Comparison of ENCODE assay signal across 7 mouse cellular contexts in genomic region chr12:84995112-84995761, GRCm38 (mm10). TPM values are rescaled to one million over a fixed set of nuclear protein-coding genes. Genes with fewer than 3 reads are reported as not detected.
DNase-seq lines count a peak whose midpoint lies in the region; ATAC-seq and TF ChIP-seq lines count a peak whose summit lies in the region.

No protein-coding gene starts in this region.

- no peak for TF ChIP-seq POLR2A in myocyte (IDR thresholded peaks at IDR 0.05; ENCODE audit: insufficient read length, low read depth)

- no peak for ATAC-seq in embryonic facial prominence, embryonic 15.5 days (ENCODE audit: insufficient number of reproducible peaks, low FRiP score, low TSS enrichment, low read depth)
- ATAC-seq in hindbrain, embryonic 15.5 days (ENCODE audit: low FRiP score, low read depth), result no peak

- no peaks in the 10 kb centered on the region for H3K27me3 ChIP-seq in embryonic facial prominence, embryonic 15.5 days
- no peaks in the 10 kb centered on the region for H3K27me3 ChIP-seq in hindbrain, embryonic 15.5 days
- H3K27me3 ChIP-seq in myocyte (ENCODE audit: control insufficient read depth, insufficient read depth, insufficient read length), result no peaks in the 10 kb centered on the region

- TF ChIP-seq CTCF in left cerebral cortex, adult 2 months (IDR thresholded peaks at IDR 0.05), result no peak

- H3K9me3 ChIP-seq in embryonic facial prominence, embryonic 15.5 days (replicated peaks), result no peaks in the 10 kb centered on the region
- H3K9me3 ChIP-seq in hindbrain, embryonic 15.5 days, result no peaks in the 10 kb centered on the region

- peak overlapping the region; percentile 47; the same call in 1 of the 2 replicates for H3K27ac ChIP-seq in left cerebral cortex, adult 2 months
- H3K27ac ChIP-seq in embryonic facial prominence, embryonic 15.5 days (replicated peaks), result no peak overlapping the region
- no peak overlapping the region for H3K27ac ChIP-seq in hindbrain, embryonic 15.5 days (replicated peaks)

- H3K9ac ChIP-seq in embryonic facial prominence, embryonic 15.5 days, result no peak overlapping the region
- peak overlapping the region; percentile 29; the same call in 1 of the 2 replicates for H3K9ac ChIP-seq in hindbrain, embryonic 15.5 days

- peaks cover 19% of the 10 kb centered on the region for H3K4me1 ChIP-seq in embryonic facial prominence, embryonic 15.5 days
- H3K4me1 ChIP-seq in hindbrain, embryonic 15.5 days (replicated peaks), result peaks cover 24% of the 10 kb centered on the region

- peak overlapping the region; percentile 100 for H3K4me3 ChIP-seq in left cerebral cortex, adult 2 months
- H3K4me3 ChIP-seq in embryonic facial prominence, embryonic 15.5 days (replicated peaks), result peak overlapping the region; percentile 97; the same call in 1 of the 2 replicates
- H3K4me3 ChIP-seq in hindbrain, embryonic 15.5 days, result peak overlapping the region; percentile 98
- H3K4me3 ChIP-seq in myocyte, result peak overlapping the region; percentile 76

- no peaks in the 10 kb centered on the region for H3K36me3 ChIP-seq in embryonic facial prominence, embryonic 15.5 days
- no peaks in the 10 kb centered on the region for H3K36me3 ChIP-seq in hindbrain, embryonic 15.5 days
- no peaks in the 10 kb centered on the region for H3K36me3 ChIP-seq in myocyte (ENCODE audit: control insufficient read depth, insufficient read depth)

- no peak for DNase-seq in left cerebral cortex, adult 2 months (ENCODE audit: extremely low spot score in 1 of 2, low spot score in 2 of 2)
- DNase-seq in left cerebral cortex, adult 9 months (ENCODE audit: low spot score in 2 of 2), result no peak
- DNase-seq in spleen, postnatal 4 days (ENCODE audit: low spot score in 2 of 2), result no peak
- no peak for DNase-seq in kidney, postnatal 36 days

- intact Hi-C loops in left cerebral cortex, adult 2 months (cut with DNase I), result no loop called here

- H3K4me2 ChIP-seq in embryonic facial prominence, embryonic 15.5 days (replicated peaks), result peak overlapping the region; percentile 83
- H3K4me2 ChIP-seq in hindbrain, embryonic 15.5 days, result peak overlapping the region; percentile 94
- H3K4me2 ChIP-seq in myocyte (ENCODE audit: low read depth), result peak overlapping the region; percentile 91

- peaks cover 38% of the 10 kb centered on the region for H3K79me2 ChIP-seq in myocyte (ENCODE audit: control insufficient read depth, insufficient read depth)

- no peak overlapping the region for H3ac ChIP-seq in myocyte (ENCODE audit: control insufficient read depth, insufficient read length)

- 94% methylated on average over 9 of the region's 9 CpGs for WGBS in embryonic facial prominence, embryonic 15.5 days
- WGBS in hindbrain, embryonic 15.5 days, result 93% methylated on average over 9 of the region's 9 CpGs

TF ChIP-seq in myocyte, 11 proteins besides CTCF, POLR2A, EP300 and RAD21:
- no peak for TF ChIP-seq TCF12 (IDR thresholded peaks at IDR 0.05; ENCODE audit: insufficient read depth, poor library complexity, severe bottlenecking)
- TF ChIP-seq MAX (IDR thresholded peaks at IDR 0.05; ENCODE audit: low read depth), result no peak
- no peak for TF ChIP-seq CEBPB (IDR thresholded peaks at IDR 0.05; ENCODE audit: insufficient read depth, poor library complexity, severe bottlenecking)
- no peak for TF ChIP-seq USF1 (IDR thresholded peaks at IDR 0.05; ENCODE audit: low read depth)

RNA-seq across cellular contexts. Expression of gene Ylpm1, which starts 0.9 kb away (rescaled TPM):
- 100 to 1,000 TPM; 124 to 126 TPM for total RNA-seq in left cerebral cortex, adult 2 months (2021)
- polyA plus RNA-seq in embryonic facial prominence, embryonic 15.5 days (2015; fragmentation: Nextera tagmentation; extraction: Ambion mirVana), result 29.2 and 30.5 TPM in 2 replicates
- 29.2 and 32.2 TPM in 2 replicates for polyA plus RNA-seq in hindbrain, embryonic 15.5 days (2015; fragmentation: Nextera tagmentation; extraction: Ambion mirVana)
- 21.0 TPM for polyA plus RNA-seq in myocyte (2012; fragmentation: generic; extraction: Trizol)

RNA-seq across cellular contexts. Expression of gene Arel1, which starts 24.5 kb away (rescaled TPM):
- 10 to 100 TPM; 95.6 to 97.8 TPM for total RNA-seq in left cerebral cortex, adult 2 months (2021)
- 10.8 and 11.0 TPM in 2 replicates for polyA plus RNA-seq in embryonic facial prominence, embryonic 15.5 days (2015; fragmentation: Nextera tagmentation; extraction: Ambion mirVana)
- 30.8 and 31.1 TPM in 2 replicates for polyA plus RNA-seq in hindbrain, embryonic 15.5 days (2015; fragmentation: Nextera tagmentation; extraction: Ambion mirVana)
- 17.4 TPM for polyA plus RNA-seq in myocyte (2012; fragmentation: generic; extraction: Trizol)

RNA-seq across cellular contexts. Expression of gene Fcf1, which starts 24.5 kb away (rescaled TPM):
- 10 to 100 TPM; 28.9 to 31.5 TPM for total RNA-seq in left cerebral cortex, adult 2 months (2021)
- 125 and 130 TPM in 2 replicates for polyA plus RNA-seq in embryonic facial prominence, embryonic 15.5 days (2015; fragmentation: Nextera tagmentation; extraction: Ambion mirVana)
- polyA plus RNA-seq in hindbrain, embryonic 15.5 days (2015; fragmentation: Nextera tagmentation; extraction: Ambion mirVana), result 80.9 and 85.9 TPM in 2 replicates
- polyA plus RNA-seq in myocyte (2012; fragmentation: generic; extraction: Trizol), result 129 TPM
